Mouse (Mus musculus) stomach, postnatal 0 days (tissue): ENCODE data around the gene Cdh11. TPM values are rescaled to one million over a fixed set of nuclear protein-coding genes. Genes with fewer than 3 reads are reported as not detected.

Experiments used
- ATAC-seq: fragments of 200-750 bp; cut with Nextera tagmentation; 2 replicates; pipeline ENCODE4 v1.8.0; 2017; ENCODE audit not compliant: low FRiP score, low TSS enrichment
- DNase-seq: peaks from one replicate; pipeline ENCODE4 v3.0.0-alpha.2; 2016; ENCODE audit warnings: low spot score
- H3K27ac ChIP-seq: fragments of 300-500 bp; sonication (generic); replicated peaks from 2 replicates; pipeline ENCODE4 v1.5.1; 2014; ENCODE audit warnings: mild to moderate bottlenecking, control low read depth
- H3K27me3 ChIP-seq: fragments of 300-500 bp; sonication (generic); 2 replicates; pipeline ENCODE4 v1.6.1; 2014; ENCODE audit warnings: low read length; ENCODE audit not compliant: control insufficient read depth, insufficient read depth
- H3K36me3 ChIP-seq: fragments of 300-500 bp; sonication (generic); 2 replicates; pipeline ENCODE4 v1.6.1; 2014; ENCODE audit warnings: low read length, mixed read lengths; ENCODE audit not compliant: control insufficient read depth, insufficient read depth
- H3K4me1 ChIP-seq: fragments of 300-500 bp; sonication (generic); replicated peaks from 2 replicates; pipeline ENCODE4 v1.6.1; 2014; ENCODE audit warnings: antibody characterized with exemption; ENCODE audit not compliant: control insufficient read depth, insufficient read depth
- H3K4me2 ChIP-seq: fragments of 300-500 bp; sonication (generic); replicated peaks from 2 replicates; pipeline ENCODE4 v1.6.1; 2014; ENCODE audit warnings: low read depth, mild to moderate bottlenecking, control low read depth, moderate library complexity
- H3K4me3 ChIP-seq: fragments of 300-500 bp; sonication (generic); 2 replicates; pipeline ENCODE4 v1.5.1; 2014; ENCODE audit warnings: low read depth, low read length, control low read depth
- H3K9ac ChIP-seq: fragments of 300-500 bp; sonication (generic); 2 replicates; pipeline ENCODE4 v1.6.1; 2014; ENCODE audit warnings: mild to moderate bottlenecking, low read length, control low read depth, mixed read lengths
- H3K9me3 ChIP-seq: fragments of 300-500 bp; sonication (generic); 2 replicates; pipeline ENCODE4 v1.6.1; 2016; ENCODE audit warnings: low read length; ENCODE audit not compliant: control insufficient read depth
- CTCF ChIP-seq: IDR thresholded peaks from 2 replicates; pipeline ENCODE4 v1.5.1; 2016; ENCODE audit warnings: antibody characterized with exemption, low read depth, mild to moderate bottlenecking, moderate library complexity
- EP300 ChIP-seq: optimal IDR thresholded peaks from 2 replicates; pipeline ENCODE3; 2016; ENCODE audit warnings: antibody characterized with exemption
- WGBS: fragments of 180-500 bp; shearing (Covaris S2); extraction: QIAGEN DNeasy Blood & Tissue Kit; methylation state at CpG from one replicate; pipeline ENCODE4 v1.1.7; 2014; 5-methylcytosine and 5-hydroxymethylcytosine counted together
- polyA plus RNA-seq: library from polyadenylated mRNA; unstranded; fragments of >200 nt; fragmentation: Nextera tagmentation; extraction: Ambion mirVana; gene quantifications from 2 replicates; pipeline ENCODE4 v1.2.1, GENCODE M21; 2015

Cdh11 gene
- polyA plus RNA-seq, 1 experiment from 2014 or later = 27.5 TPM

GRCm38 (mm10) chr8:102742940-102743339 lies 42.5 kb downstream of the Cdh11 start:
- H3K9ac ChIP-seq = no peak overlapping the region
- H3K4me1 ChIP-seq = no peaks in the 10 kb centered on the region
- TF ChIP-seq CTCF = no peak
- no peak for TF ChIP-seq EP300
- no peak overlapping the region for H3K27ac ChIP-seq
- no peaks in the 10 kb centered on the region for H3K27me3 ChIP-seq
- DNase-seq (no peak), ATAC-seq (no peak)
- H3K4me3 ChIP-seq = no peak overlapping the region
- H3K9me3 ChIP-seq = no peaks in the 10 kb centered on the region
- WGBS = 42% methylated on average over 3 of the region's 3 CpGs
- no peak overlapping the region for H3K4me2 ChIP-seq
- no peaks in the 10 kb centered on the region for H3K36me3 ChIP-seq

GRCm38 (mm10) chr8:102742008-102742591 lies 43.3 kb downstream of the Cdh11 start:
- Histone ChIP-seq H3K9me3 (no peaks in the 10 kb centered on the region), H3K36me3 (no peaks in the 10 kb centered on the region), H3K9ac (no peak overlapping the region), H3K4me2 (no peak overlapping the region), H3K27ac (no peak overlapping the region), H3K27me3 (no peaks in the 10 kb centered on the region), H3K4me3 (no peak overlapping the region), H3K4me1 (no peaks in the 10 kb centered on the region)
- TF ChIP-seq CTCF = no peak
- no peak for TF ChIP-seq EP300
- WGBS = 72% methylated on average over 5 of the region's 5 CpGs
- DNase-seq = no peak
- no peak for ATAC-seq

GRCm38 (mm10) chr8:102740963-102741362 lies 44.5 kb downstream of the Cdh11 start:
- no peak overlapping the region for H3K4me2 ChIP-seq
- no peak overlapping the region for H3K4me3 ChIP-seq
- no peak overlapping the region for H3K9ac ChIP-seq
- no peaks in the 10 kb centered on the region for H3K4me1 ChIP-seq
- TF ChIP-seq CTCF = no peak
- no peak for TF ChIP-seq EP300
- DNase-seq (no peak), ATAC-seq (no peak)
- no peaks in the 10 kb centered on the region for H3K36me3 ChIP-seq
- H3K9me3 ChIP-seq = no peaks in the 10 kb centered on the region
- no peaks in the 10 kb centered on the region for H3K27me3 ChIP-seq
- no peak overlapping the region for H3K27ac ChIP-seq
- 53% methylated on average over 4 of the region's 4 CpGs for WGBS

- Histone ChIP-seq H3K4me3 (no peak overlapping the region), H3K4me1 (no peaks in the 10 kb centered on the region), H3K9me3 (no peaks in the 10 kb centered on the region), H3K27me3 (no peaks in the 10 kb centered on the region), H3K27ac (no peak overlapping the region), H3K9ac (no peak overlapping the region), H3K4me2 (no peak overlapping the region), H3K36me3 (no peaks in the 10 kb centered on the region)
- ATAC-seq (no peak), DNase-seq (no peak)
- TF ChIP-seq EP300 = no peak
- TF ChIP-seq CTCF = no peak
- WGBS = 73% methylated on average over 7 of the region's 7 CpGs
These were observed 46.4 kb downstream of the Cdh11 start for GRCm38 (mm10) chr8:102738961-102739487.

- H3K27ac ChIP-seq = no peak overlapping the region
These were observed 47.0 kb downstream of the Cdh11 start for GRCm38 (mm10) chr8:102738395-102738794.

GRCm38 (mm10) chr8:102734419-102734818 lies 51.0 kb downstream of the Cdh11 start:
- Histone ChIP-seq H3K9ac (no peak overlapping the region), H3K4me2 (no peak overlapping the region), H3K27me3 (no peaks in the 10 kb centered on the region), H3K4me3 (no peak overlapping the region), H3K9me3 (no peaks in the 10 kb centered on the region), H3K4me1 (no peaks in the 10 kb centered on the region), H3K27ac (no peak overlapping the region), H3K36me3 (no peaks in the 10 kb centered on the region)
- TF ChIP-seq EP300 (no peak), CTCF (no peak)
- 77% methylated on average over 1 of the region's 1 CpGs for WGBS
- ATAC-seq (no peak), DNase-seq (no peak)

More at GRCm38 (mm10) chr8:102738395-102738794, 47.0 kb downstream of the Cdh11 start:
- no peak overlapping the region for H3K9ac ChIP-seq
- DNase-seq = no peak
- no peaks in the 10 kb centered on the region for H3K27me3 ChIP-seq
- H3K9me3 ChIP-seq = no peaks in the 10 kb centered on the region
- no peak overlapping the region for H3K4me3 ChIP-seq
- no peak for TF ChIP-seq EP300
- TF ChIP-seq CTCF = no peak
- no peak overlapping the region for H3K4me2 ChIP-seq
- WGBS = 79% methylated on average over 7 of the region's 7 CpGs
- no peaks in the 10 kb centered on the region for H3K36me3 ChIP-seq
- no peaks in the 10 kb centered on the region for H3K4me1 ChIP-seq
- no peak for ATAC-seq
